Mouse (Mus musculus): ENCODE measurements around the gene Sctr. TPM values are rescaled to one million over a fixed set of nuclear protein-coding genes. Genes with fewer than 3 reads are reported as not detected.

Gene Sctr
- total RNA-seq, 2 experiments from 2014 or later, result not detected

DNA sequence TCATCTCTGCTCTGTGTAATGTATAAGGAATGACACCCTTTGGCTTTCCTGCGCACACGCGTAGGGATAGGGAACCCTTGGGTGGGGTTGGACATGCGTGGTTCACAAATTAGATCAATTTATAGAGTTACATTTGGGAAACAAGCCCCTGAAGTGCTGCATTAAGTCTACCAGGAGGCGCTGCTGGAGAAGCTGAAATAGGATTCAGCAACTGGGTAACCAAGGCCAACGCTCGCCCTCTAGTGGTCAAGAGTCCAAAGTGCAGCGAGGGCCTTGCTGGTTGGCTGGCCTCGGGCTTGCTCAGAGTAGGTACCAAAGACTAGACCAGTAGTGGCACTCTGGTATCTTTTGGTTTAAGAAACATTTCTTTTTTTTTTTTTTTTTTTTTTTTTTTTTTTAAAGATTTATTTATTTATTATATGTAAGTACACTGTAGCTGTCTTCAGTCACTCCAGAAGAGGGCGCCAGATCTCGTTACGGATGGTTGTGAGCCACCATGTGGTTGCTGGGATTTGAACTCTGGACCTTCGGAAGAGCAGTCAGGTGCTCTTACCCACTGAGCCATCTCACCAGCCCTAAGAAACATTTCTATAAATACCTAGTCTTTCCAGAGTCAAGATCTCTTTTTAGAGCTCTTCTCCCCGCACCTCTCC is 86.9 kb downstream of the Sctr start:
- intact Hi-C loops (cut with DNase I), result loop anchor here (1.0 to 10.0 kb wide), 2 partner anchors 60 to 269 kb away; no protein-coding TSS in a partner anchor
- DNase-seq (ENCODE audit: low spot score), result peak; percentile 45

DNA sequence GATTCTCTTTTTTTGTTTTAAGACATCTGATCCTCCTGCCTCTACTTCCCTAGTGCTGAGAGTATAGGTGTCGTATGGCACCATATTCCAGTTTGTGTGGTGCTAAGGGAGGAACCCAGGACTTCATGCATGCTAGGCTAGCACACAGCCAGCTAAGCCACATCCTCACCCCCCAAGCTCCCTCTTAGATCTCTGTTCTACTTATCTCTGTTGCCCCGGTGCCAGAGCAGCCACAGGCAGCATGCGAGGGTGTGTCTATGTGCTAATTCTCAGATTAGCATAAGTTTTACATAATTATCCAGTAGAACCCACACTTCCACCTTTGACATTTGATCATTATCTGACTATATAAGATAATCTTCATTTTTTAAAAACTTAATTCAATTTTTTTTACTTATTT is 88.2 kb downstream of the Sctr start:
- DNase-seq (ENCODE audit: low spot score), result no peak
- intact Hi-C loops (cut with DNase I), result loop anchor here (10.0 kb wide), 1 partner anchor 270 kb away; no protein-coding TSS in a partner anchor

DNA sequence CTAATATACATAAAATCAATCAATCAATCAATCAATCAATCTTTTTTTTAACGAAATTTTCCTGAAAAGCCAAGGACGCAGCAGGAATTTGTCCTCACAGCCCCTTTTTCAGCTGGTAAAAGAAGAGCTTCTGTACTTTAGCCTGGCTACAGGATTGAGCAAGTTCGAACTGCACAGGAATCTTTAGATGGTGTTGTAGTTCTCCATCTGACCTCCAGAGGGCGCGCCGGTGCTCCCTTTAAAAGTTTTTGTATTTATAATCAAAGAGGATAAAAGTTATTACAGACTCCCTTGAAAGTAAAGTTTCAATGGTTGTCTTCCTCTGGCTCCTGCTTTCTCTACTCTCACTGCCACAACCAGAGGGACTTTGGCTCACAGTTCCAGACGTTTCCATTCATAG is 91.6 kb downstream of the Sctr start:
- intact Hi-C loops (cut with DNase I), result loop anchor here (1.0 to 10.0 kb wide), 3 partner anchors 48 to 274 kb away; no protein-coding TSS in a partner anchor
- no peak for DNase-seq (ENCODE audit: low spot score)

DNA sequence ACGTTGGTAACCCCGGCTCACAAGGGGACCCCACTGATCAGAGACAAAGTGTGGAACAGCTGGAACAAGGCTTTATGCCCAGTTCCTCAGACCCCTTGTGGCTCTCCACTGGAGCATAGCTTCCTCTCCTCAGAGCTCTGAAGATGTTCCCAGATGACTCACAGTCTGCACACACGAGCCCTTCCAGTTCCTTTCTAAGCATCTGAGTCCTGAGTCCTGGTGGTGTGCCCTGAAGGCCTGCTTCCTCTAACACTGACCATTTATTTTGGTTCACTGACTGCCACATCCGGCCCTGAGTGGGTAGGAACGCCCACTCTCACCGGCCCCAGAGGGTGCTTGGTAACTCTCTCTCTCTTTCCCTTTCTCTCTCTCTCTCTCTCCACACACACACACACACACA is 92.8 kb downstream of the Sctr start:
- no peak for DNase-seq (ENCODE audit: low spot score)
- intact Hi-C loops (cut with DNase I), result loop anchor here (2.0 to 10.0 kb wide), 2 partner anchors 47 to 275 kb away; no protein-coding TSS in a partner anchor

DNA sequence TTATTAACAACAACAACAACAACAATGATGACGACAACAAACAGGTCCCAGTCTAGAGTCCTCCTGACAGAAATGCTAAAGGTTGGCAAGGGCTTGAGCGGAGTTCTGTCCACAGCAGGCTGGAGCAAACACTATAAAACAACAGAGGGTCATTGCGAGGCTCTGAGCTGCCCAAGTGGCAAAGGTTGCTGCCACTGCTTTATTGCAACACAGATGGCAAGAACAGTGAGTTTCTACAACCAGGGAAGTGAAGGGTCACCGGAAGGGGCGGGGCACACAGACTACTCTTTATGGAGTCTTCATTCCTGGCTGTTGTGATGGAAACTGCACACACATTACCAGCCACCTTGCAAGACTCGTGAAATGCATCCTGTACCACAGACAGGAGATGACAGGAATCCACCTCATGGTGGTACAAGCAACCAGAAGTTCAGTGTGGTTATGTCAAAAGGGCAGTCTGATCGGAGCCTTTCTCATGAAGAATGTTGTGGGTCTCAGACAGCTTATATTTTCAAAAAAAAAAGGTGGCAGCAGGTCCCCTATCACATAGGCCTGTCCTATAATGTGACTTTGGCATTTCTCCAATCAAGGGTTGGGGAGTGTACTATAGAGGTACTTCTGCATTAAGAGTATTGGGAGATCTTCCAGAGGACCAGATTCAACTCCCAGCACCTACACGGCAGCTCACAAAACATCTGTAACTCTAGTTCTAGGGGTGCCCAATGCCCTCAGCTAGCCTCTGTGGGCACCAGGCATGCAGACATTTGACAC is 93.9 kb downstream of the Sctr start:
- intact Hi-C loops (cut with DNase I), result no loop called here
- no peak for DNase-seq (ENCODE audit: low spot score)

DNA sequence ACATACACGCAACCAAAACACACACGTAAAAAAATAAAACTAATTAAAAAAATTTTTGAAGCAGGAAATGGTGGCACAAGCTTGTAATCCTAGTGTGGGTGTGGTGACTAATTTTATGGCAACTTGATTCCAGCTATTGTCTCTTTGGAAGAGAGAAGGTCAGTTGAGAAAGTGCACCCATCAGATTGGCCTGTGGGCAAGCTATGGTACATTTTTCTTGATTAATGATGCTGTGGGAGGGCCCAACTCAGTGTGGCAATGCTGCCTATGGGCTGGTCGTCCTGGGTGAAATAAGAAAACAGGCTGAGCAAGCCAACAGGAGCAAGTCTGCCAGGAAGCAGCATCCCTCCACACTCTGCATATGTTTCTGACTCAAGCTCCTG is 94.5 kb downstream of the Sctr start:
- no peak for DNase-seq (ENCODE audit: low spot score)
- intact Hi-C loops (cut with DNase I), result no loop called here

DNA sequence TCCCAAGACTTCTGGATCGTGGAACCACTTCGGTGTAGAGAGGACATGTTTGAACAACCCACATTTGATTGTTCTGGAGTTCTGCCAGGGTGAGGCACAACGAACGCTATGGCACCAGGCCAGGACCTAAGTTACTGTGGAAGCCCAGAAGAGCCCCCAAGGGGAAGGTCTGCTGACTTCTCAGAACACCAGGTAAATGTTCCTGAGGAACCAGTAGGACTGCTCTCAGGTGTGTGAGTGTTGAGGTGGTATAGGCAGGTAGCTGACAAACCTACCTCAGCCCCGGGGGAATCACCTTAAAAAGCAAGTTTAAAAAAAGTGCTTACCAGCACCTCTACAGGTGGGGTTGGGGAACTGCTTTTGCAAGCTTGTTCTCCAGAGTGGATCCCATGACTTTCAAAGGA is 98.9 kb downstream of the Sctr start:
- no peak for DNase-seq (ENCODE audit: low spot score)
- intact Hi-C loops (cut with DNase I), result no loop called here

DNA sequence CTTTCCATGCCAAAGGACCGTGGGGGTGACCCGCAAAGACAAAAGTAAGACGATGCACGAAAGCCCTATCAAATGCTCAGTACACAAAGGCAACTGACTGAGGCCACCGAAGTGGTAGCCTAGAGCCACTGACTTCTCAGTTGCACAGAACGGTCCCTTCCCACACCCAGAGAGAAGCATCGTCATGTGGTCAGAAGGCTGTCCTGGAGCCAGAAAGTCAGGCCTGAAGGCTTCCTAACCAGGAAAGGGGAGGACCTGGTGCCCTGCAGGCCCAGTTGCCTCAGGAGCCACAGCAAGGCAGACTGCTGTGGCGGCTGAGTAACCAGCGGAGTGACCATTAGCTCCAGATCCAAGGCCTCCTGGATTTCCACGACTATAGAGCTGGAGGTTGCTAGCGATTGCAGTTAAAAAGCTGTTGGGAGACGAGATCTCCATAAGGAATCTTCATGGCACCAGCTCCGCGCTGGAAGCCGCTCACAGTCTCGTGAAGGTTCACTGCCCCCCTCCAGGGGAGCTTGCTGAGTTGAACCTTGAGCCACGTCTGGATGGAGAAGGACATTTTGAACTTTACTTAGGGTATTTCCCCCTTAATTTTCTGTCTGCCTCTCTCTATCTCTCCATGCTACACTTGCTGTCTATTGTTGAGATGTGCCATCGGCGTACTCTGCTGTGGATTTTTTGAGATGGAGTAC is 103.2 kb downstream of the Sctr start:
- DNase-seq (ENCODE audit: low spot score), result no peak
- intact Hi-C loops (cut with DNase I), result no loop called here

DNA sequence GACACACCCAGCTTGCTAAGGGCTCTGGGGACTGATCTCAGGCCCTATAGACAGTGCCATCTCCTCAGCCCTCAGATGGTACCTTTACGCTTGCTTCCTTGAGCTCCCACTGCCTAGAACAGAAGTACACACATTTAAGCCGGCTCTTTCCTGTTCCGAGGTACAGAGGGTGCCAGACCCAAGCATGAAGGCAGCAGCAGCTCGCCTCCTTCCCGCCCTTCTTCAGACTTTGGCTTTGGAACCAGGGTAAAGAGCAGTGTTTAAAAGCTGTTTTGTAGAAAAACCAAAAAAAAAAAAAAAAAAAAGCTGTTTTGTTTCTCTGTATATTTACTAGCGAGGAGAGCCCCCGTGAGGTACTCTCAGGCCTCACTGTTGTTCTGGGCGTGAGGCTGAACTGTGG is 105.1 kb downstream of the Sctr start:
- intact Hi-C loops (cut with DNase I), result no loop called here
- no peak for DNase-seq (ENCODE audit: low spot score)

DNA sequence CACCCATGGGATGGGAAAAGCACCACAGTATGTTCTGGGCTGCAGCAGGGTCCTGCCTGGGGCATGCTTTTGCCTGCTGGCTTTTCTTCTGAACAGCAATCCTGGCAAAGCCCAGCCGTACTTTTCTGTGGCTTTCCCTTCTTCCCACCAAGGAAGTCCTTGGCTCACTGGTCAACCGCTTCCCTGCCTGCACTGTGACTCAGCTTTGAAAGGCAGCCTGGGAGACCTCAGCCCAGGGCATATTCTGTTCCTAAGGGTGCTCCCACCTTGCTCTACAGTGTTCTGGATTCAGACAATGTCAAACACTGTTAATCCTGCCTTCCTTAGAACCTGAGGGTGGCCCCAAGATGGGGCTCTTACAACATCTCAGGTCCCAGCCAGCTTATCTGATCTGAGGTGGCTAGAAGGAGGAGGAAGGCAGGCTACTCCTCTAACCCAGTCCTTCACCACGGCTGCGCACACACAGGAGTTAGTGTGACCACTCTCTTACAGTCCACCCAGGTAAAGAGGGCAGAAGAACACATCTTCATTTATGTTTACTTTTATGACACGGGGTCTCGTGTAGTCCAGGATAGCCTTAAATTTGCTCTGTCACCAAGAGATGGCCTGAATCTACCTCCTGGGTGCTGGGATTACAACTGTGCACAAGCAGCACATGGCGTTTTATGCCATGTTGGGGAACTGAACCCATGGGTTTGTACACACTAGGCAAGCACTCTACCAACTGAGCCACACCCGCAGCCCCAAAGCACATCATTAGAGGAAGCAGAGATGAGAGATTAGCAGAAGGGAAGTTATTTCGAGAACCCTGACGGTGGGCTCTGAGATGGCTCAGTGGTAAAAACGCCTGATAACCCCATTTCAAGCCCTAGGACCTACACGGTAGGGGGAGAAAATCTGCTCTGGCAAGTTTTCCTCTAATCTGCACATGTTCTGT is 105.8 kb downstream of the Sctr start:
- DNase-seq (ENCODE audit: low spot score), result no peak
- intact Hi-C loops (cut with DNase I), result no loop called here

Other genes with a start within 250 kb of the Sctr start
- 10 to 100 TPM; 26.1 to 27.9 TPM for gene Ptpn4, start 169.3 kb upstream of the Sctr start, total RNA-seq (2021)
- 1 to 10 TPM; 9.4 to 9.5 TPM for gene Tmem177, start 93.7 kb upstream of the Sctr start, total RNA-seq (2021)
- gene Cfap221, start 9.7 kb upstream of the Sctr start, total RNA-seq (2021), result not detected
- 1 to 10 TPM; 5.1 to 6.9 TPM for gene Tmem37, start 67.2 kb downstream of the Sctr start, total RNA-seq (2021)
- gene Dbi, start 114.2 kb downstream of the Sctr start, total RNA-seq (2021), result 100 to 1,000 TPM; 246 to 290 TPM
- 1 to 10 TPM; 4.1 to 4.7 TPM for gene 3110009E18Rik, start 114.3 kb downstream of the Sctr start, total RNA-seq (2021)